Mouse (Mus musculus) liver, postnatal 0 days (tissue): ENCODE measurements at regions not wholly inside any gene's neighbourhood (a gene's known extent, or its start where the extent isn't known, plus 50 kb on each side); places are given as distances from the start of the nearest gene placed in this dataset.

ENCODE experiments used
- ATAC-seq: fragments of 200-750 bp; cut with Nextera tagmentation; 2 replicates; pipeline ENCODE4 v1.8.0; 2017; ENCODE audit warnings: mild to moderate bottlenecking, moderate library complexity
- DNase-seq: peaks from one replicate; pipeline ENCODE4 v3.0.0-alpha.2; 2016
- H3K27ac ChIP-seq: fragments of 300-500 bp; sonication (generic); 2 replicates; pipeline ENCODE4 v1.5.1; 2014; ENCODE audit warnings: antibody characterized with exemption, moderate library complexity, mild to moderate bottlenecking, low read depth
- H3K27me3 ChIP-seq: fragments of 300-500 bp; sonication (generic); 2 replicates; pipeline ENCODE4 v1.6.1; 2014; ENCODE audit warnings: low read length, control low read depth, mixed read lengths; ENCODE audit not compliant: insufficient read depth
- H3K36me3 ChIP-seq: fragments of 300-500 bp; sonication (generic); replicated peaks from 2 replicates; pipeline ENCODE4 v1.6.1; 2014; ENCODE audit warnings: mild to moderate bottlenecking, control low read depth, low read length, moderate library complexity, mixed read lengths; ENCODE audit not compliant: insufficient read depth
- H3K4me1 ChIP-seq: fragments of 300-500 bp; sonication (generic); 2 replicates; pipeline ENCODE4 v1.6.1; 2014; ENCODE audit warnings: antibody characterized with exemption, mild to moderate bottlenecking, control low read depth; ENCODE audit not compliant: insufficient read depth
- H3K4me2 ChIP-seq: fragments of 300-500 bp; sonication (generic); 2 replicates; pipeline ENCODE4 v1.6.1; 2014; ENCODE audit warnings: low read depth, mild to moderate bottlenecking, low read length, moderate library complexity, mixed read lengths
- H3K4me3 ChIP-seq: fragments of 300-500 bp; sonication (generic); 2 replicates; pipeline ENCODE4 v1.5.1; 2014; ENCODE audit warnings: low read depth, low read length
- H3K9ac ChIP-seq: fragments of 300-500 bp; sonication (generic); replicated peaks from 2 replicates; pipeline ENCODE4 v1.6.1; 2014; ENCODE audit warnings: mild to moderate bottlenecking, moderate library complexity
- H3K9me3 ChIP-seq: fragments of 300-500 bp; sonication (generic); 2 replicates; pipeline ENCODE4 v1.6.1; 2016; ENCODE audit warnings: mild to moderate bottlenecking, control low read depth, low read length, mixed read lengths
- CTCF ChIP-seq: sonication (generic); IDR thresholded peaks from 2 replicates; pipeline ENCODE4 v1.5.1; 2016; ENCODE audit warnings: antibody characterized with exemption, low read depth
- EP300 ChIP-seq: IDR thresholded peaks from 2 replicates; pipeline ENCODE4 v1.6.1; 2016; ENCODE audit warnings: antibody characterized with exemption, low read depth, mild to moderate bottlenecking
- WGBS: fragments of 180-500 bp; shearing (Covaris S2); extraction: QIAGEN DNeasy Blood & Tissue Kit; methylation state at CpG from one replicate; pipeline ENCODE4 v1.1.7; 2014; ENCODE audit not compliant: insufficient replicate concordance; 5-methylcytosine and 5-hydroxymethylcytosine counted together

DNA sequence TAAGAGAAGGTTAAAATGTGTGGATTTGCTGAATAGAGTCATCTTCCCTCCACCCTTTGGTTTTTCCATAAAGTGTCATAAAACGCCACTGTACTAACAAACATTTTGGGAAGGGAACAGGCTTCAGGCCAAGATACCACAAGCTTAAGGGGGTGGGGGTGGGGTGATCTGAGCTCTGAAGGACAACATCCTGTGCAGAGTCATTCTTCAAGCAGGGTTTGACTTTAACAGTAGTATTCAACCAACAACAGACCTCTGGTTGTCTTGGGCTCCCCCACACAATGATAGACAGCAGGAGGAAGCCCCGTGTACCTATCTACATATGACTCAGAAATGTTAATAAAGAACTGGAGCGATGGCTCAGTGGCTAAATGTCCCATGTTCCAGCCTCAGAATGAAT is 118.9 kb upstream of the Maf start:
- no peaks in the 10 kb centered on the region for H3K27me3 ChIP-seq
- no peaks in the 10 kb centered on the region for H3K9me3 ChIP-seq
- 0 out of 2 replicates have a peak, but pooled peaks cover 5% of the 10 kb centered on the region for H3K4me1 ChIP-seq
- no peak overlapping the region for H3K27ac ChIP-seq
- 38% methylated on average over 3 of the region's 3 CpGs for WGBS
- DNase-seq = no peak
- H3K4me3 ChIP-seq = no peak overlapping the region
- no peaks in the 10 kb centered on the region for H3K36me3 ChIP-seq
- ATAC-seq = no peak
- no peak overlapping the region for H3K4me2 ChIP-seq
- no peak for TF ChIP-seq EP300
- no peak for TF ChIP-seq CTCF
- no peak overlapping the region for H3K9ac ChIP-seq

DNA sequence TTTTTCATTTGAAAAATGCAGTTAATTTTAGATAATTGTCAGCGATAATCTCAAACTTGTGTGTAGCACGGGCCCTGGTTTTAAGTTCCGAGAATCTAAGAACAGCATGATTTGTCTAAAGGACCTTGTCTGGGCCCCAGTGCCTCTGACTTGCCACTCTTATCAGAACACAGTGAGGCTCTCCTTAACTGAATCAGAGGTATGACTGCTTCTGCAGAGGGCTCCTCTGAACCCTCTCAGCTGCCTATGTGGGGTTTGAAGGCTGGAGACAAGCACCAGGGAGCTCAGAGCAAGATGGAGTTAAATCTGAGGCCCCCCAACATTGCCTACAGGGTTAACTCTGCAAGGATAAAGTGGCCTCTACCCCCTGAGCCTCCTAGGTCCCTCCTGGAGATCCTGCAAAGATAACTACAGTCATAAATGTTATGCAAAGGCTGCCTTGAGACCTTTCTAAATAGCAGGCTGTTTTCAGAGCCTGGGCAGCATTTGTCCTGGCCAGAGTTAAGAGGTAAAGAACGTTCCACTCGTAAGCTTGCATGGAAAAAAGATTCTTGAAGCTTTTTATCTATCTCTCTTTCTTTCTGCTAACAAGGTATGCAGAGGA is 118.4 kb upstream of the Maf start:
- no peak for TF ChIP-seq CTCF
- TF ChIP-seq EP300 = no peak
- DNase-seq (no peak), ATAC-seq (no peak)
- no peaks in the 10 kb centered on the region for H3K9me3 ChIP-seq
- H3K4me1 ChIP-seq = 0 out of 2 replicates have a peak, but pooled peaks cover 5% of the 10 kb centered on the region
- no peak overlapping the region for H3K4me2 ChIP-seq
- no peak overlapping the region for H3K4me3 ChIP-seq
- H3K27me3 ChIP-seq = no peaks in the 10 kb centered on the region
- no peaks in the 10 kb centered on the region for H3K36me3 ChIP-seq
- H3K27ac ChIP-seq = no peak overlapping the region
- H3K9ac ChIP-seq = no peak overlapping the region
- 58% methylated on average over 5 of the region's 5 CpGs for WGBS

DNA sequence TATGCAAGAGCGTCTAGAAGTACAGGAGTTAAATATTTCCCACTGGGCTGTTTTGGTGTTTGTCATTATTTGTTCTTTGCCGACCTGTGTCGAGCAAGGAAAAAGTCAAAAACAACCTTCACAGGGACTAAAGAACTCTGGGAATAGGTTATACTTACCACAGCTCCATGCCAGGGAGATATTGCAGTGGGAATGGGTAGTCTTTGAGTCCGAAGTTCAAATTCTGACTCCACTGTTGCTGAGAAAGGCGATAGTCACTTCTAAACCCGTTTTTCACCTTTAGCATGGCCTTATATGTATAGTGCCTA is 116.8 kb upstream of the Maf start:
- no peak for ATAC-seq
- no peak overlapping the region for H3K4me3 ChIP-seq
- TF ChIP-seq CTCF (no peak), EP300 (no peak)
- no peaks in the 10 kb centered on the region for H3K27me3 ChIP-seq
- no peak overlapping the region for H3K9ac ChIP-seq
- WGBS = 77% methylated on average over 6 of the region's 6 CpGs
- DNase-seq = no peak
- no peak overlapping the region for H3K4me2 ChIP-seq
- H3K4me1 ChIP-seq = no peaks in the 10 kb centered on the region
- no peak overlapping the region for H3K27ac ChIP-seq
- no peaks in the 10 kb centered on the region for H3K9me3 ChIP-seq
- no peaks in the 10 kb centered on the region for H3K36me3 ChIP-seq

DNA sequence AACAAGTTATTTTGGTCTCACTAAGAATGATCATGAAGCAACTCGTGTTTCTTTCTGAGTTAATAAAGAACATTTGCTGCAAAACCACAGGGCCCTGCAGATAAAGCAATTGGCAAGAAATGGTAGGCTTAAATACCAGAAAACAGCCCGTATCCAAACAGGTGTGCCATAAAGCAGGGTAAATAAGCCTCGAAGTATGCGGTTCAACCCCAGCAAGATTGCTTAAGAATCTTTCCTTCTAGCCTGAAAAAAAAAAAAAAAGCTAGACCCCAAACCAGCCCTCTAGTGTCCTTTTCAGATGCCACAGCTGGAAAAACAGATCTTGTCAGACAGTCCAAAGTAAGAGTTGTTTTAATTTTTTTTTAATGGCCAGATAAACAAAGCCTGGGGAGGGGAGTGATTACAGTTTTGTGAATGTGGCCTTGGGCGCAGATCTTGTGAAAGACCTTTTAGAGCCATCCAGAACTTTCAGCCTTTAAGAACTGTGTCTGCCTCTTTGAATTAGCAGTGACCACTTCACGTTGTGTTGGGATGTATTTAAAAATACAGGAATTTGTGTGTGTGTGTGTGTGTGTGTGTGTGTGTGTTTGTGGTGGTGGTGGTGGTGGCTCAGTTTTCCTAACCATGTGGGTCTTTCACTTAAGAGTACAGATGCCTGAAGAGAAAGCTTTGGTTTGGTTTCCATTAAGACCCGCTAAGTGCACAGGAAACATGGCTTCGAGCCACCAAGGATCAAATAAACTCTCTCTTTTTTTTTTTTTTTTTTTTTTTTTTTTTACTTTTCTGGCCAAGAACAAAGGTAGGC is 116.3 kb upstream of the Maf start:
- no peak overlapping the region for H3K4me2 ChIP-seq
- no peaks in the 10 kb centered on the region for H3K9me3 ChIP-seq
- DNase-seq (no peak), ATAC-seq (no peak)
- WGBS = 70% methylated on average over 8 of the region's 8 CpGs
- no peak overlapping the region for H3K9ac ChIP-seq
- no peaks in the 10 kb centered on the region for H3K36me3 ChIP-seq
- H3K4me3 ChIP-seq = no peak overlapping the region
- no peaks in the 10 kb centered on the region for H3K4me1 ChIP-seq
- TF ChIP-seq EP300 = no peak
- no peak for TF ChIP-seq CTCF
- H3K27me3 ChIP-seq = no peaks in the 10 kb centered on the region
- H3K27ac ChIP-seq = no peak overlapping the region

DNA sequence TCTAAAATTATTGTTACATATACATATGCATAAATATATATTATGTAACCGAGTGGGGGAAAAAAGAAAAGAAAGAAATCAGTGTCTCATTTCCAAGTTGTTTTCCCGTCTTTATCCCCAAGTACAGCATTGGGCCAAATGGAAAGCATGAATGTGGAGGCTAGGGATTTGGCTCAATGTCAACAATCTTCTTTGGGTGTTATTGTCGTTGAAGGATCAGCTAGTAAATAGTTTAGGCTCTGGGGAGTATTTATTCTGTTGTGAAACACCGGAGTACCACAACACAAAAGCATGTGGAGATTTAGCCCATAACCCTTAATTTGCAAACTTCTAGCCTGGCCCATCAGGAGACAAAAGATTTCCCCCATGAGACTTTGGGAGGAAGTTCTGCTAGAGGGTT is 105.8 kb upstream of the Maf start:
- Histone ChIP-seq H3K27me3 (no peaks in the 10 kb centered on the region), H3K9me3 (no peaks in the 10 kb centered on the region), H3K9ac (no peak overlapping the region), H3K4me1 (no peaks in the 10 kb centered on the region), H3K36me3 (no peaks in the 10 kb centered on the region), H3K4me3 (no peak overlapping the region), H3K4me2 (no peak overlapping the region), H3K27ac (no peak overlapping the region)
- TF ChIP-seq EP300 (no peak), CTCF (no peak)
- no peak for DNase-seq
- WGBS = 67% methylated on average over 4 of the region's 4 CpGs
- no peak for ATAC-seq

DNA sequence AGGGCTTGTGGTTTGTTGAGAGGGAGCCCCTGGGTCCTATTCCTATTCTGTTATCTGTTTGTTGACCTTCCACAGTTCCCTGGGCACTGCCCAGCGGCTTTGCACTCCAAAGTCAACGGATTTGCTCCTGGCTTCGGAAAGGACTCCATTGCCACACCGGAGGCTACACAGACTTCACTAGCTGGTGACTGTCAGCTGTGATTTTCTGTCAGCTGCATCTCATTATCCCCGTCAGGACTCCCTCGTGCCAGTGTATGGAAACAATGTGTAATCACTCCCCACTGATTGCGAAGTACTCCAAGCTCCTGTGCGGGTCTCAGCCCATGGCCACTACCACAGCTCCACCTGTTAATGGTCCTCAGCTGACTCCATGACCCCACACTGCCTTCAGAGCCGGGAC is 99.0 kb upstream of the Maf start:
- no peak overlapping the region for H3K4me3 ChIP-seq
- 61% methylated on average over 9 of the region's 9 CpGs for WGBS
- H3K27ac ChIP-seq = no peak overlapping the region
- H3K4me1 ChIP-seq = no peaks in the 10 kb centered on the region
- DNase-seq = no peak
- no peak for ATAC-seq
- TF ChIP-seq EP300 (no peak), CTCF (no peak)
- no peaks in the 10 kb centered on the region for H3K9me3 ChIP-seq
- H3K4me2 ChIP-seq = no peak overlapping the region
- H3K9ac ChIP-seq = no peak overlapping the region
- H3K27me3 ChIP-seq = no peaks in the 10 kb centered on the region
- H3K36me3 ChIP-seq = no peaks in the 10 kb centered on the region
